Comparison of ENCODE assay signal across 9 mouse cellular contexts in genomic region chr7:45299752-45300151, GRCm38 (mm10). TPM values are rescaled to one million over a fixed set of nuclear protein-coding genes. Genes with fewer than 3 reads are reported as not detected.
DNase-seq lines count a peak whose midpoint lies in the region; ATAC-seq and TF ChIP-seq lines count a peak whose summit lies in the region.
"Had no signal": no experiment of that assay in that cellular context is flagged by ENCODE, and none has a peak within 500 bp of the region (broad histone marks: within the 10 kb centered on the region; RNA-seq: fewer than 3 reads in every experiment).

No protein-coding gene starts in this region.

- H3K9me3 ChIP-seq in forebrain, embryonic 14.5 days (replicated peaks; ENCODE audit: control insufficient read depth, low read length), result no peaks in the 10 kb centered on the region
- H3K9me3 ChIP-seq in liver, postnatal 0 days (ENCODE audit: low read length), result no peaks in the 10 kb centered on the region
- H3K9me3 ChIP-seq in neural tube, embryonic 14.5 days (ENCODE audit: control insufficient read depth, low read length), result no peaks in the 10 kb centered on the region

- intact Hi-C loops in heart, postnatal 25 days (cut with DNase I), result loop anchor here (2.0 to 10.0 kb wide), 3 partner anchors 69 to 225 kb away; partner anchors contain the start of gene Slc17a7

- ATAC-seq in CD4-positive, CD25-positive, alpha-beta regulatory T cell, adult 4 months, result peak; percentile 61
- peak; percentile 91 for ATAC-seq in forebrain, embryonic 14.5 days
- peak; percentile 94 for ATAC-seq in liver, postnatal 0 days
- peak; percentile 92 for ATAC-seq in neural tube, embryonic 14.5 days (ENCODE audit: low read depth)

- H3K27me3 ChIP-seq in forebrain, embryonic 14.5 days (replicated peaks; ENCODE audit: control insufficient read depth, insufficient read depth, low read length), result no peaks in the 10 kb centered on the region
- H3K27me3 ChIP-seq in liver, postnatal 0 days (ENCODE audit: insufficient read depth, low read length), result 0 out of 2 replicates have a peak, but pooled peaks cover 3% of the 10 kb centered on the region
- no peaks in the 10 kb centered on the region for H3K27me3 ChIP-seq in neural tube, embryonic 14.5 days (ENCODE audit: control insufficient read depth, insufficient read depth, low read length)

- TF ChIP-seq CTCF in bone marrow, adult 2 months (IDR thresholded peaks at IDR 0.05; ENCODE audit: control insufficient read depth, insufficient read depth, low read length), result peak; percentile 87
- TF ChIP-seq CTCF in liver, postnatal 0 days (IDR thresholded peaks at IDR 0.05; ENCODE audit: low read depth), result peak; percentile 89

- no peaks in the 10 kb centered on the region for H3K4me1 ChIP-seq in bone marrow, adult 2 months (ENCODE audit: control insufficient read depth, insufficient read depth, low read length)
- H3K4me1 ChIP-seq in forebrain, embryonic 14.5 days (ENCODE audit: control insufficient read depth, insufficient read depth, low read length), result peaks cover 4% of the 10 kb centered on the region
- H3K4me1 ChIP-seq in liver, postnatal 0 days (ENCODE audit: insufficient read depth), result 0 out of 2 replicates have a peak, but pooled peaks cover 2% of the 10 kb centered on the region
- H3K4me1 ChIP-seq in neural tube, embryonic 14.5 days (ENCODE audit: control insufficient read depth, insufficient read depth, low read length), result 0 out of 2 replicates have a peak, but pooled peaks cover 6% of the 10 kb centered on the region

- no peak overlapping the region for H3K27ac ChIP-seq in bone marrow, adult 2 months (ENCODE audit: control insufficient read depth, insufficient read depth, low read depth, low read length, poor library complexity)
- H3K27ac ChIP-seq in forebrain, embryonic 14.5 days (ENCODE audit: low read depth, low read length), result no peak overlapping the region
- no peak overlapping the region for H3K27ac ChIP-seq in liver, postnatal 0 days (ENCODE audit: low read depth)
- H3K27ac ChIP-seq in neural tube, embryonic 14.5 days (ENCODE audit: low read depth, low read length), result no peak overlapping the region

- H3K4me2 ChIP-seq in forebrain, embryonic 14.5 days (ENCODE audit: low read length), result no peak overlapping the region
- H3K4me2 ChIP-seq in liver, postnatal 0 days (ENCODE audit: low read depth, low read length), result no peak overlapping the region
- no peak overlapping the region for H3K4me2 ChIP-seq in neural tube, embryonic 14.5 days (ENCODE audit: low read depth, low read length)

- no peak overlapping the region for H3K4me3 ChIP-seq in bone marrow, adult 2 months (replicated peaks; ENCODE audit: control insufficient read depth, low read depth, low read length)
- H3K4me3 ChIP-seq in forebrain, embryonic 14.5 days (ENCODE audit: low read depth, low read length), result no peak overlapping the region
- H3K4me3 ChIP-seq in liver, postnatal 0 days (ENCODE audit: low read depth, low read length), result no peak overlapping the region
- H3K4me3 ChIP-seq in neural tube, embryonic 14.5 days (ENCODE audit: low read depth, low read length), result no peak overlapping the region

- H3K9ac ChIP-seq in forebrain, embryonic 14.5 days (ENCODE audit: low read length), result no peak overlapping the region
- H3K9ac ChIP-seq in liver, postnatal 0 days (replicated peaks), result no peak overlapping the region
- H3K9ac ChIP-seq in neural tube, embryonic 14.5 days (replicated peaks; ENCODE audit: low read depth, low read length), result no peak overlapping the region

- no peak for TF ChIP-seq POLR2A in bone marrow, adult 2 months (IDR thresholded peaks at IDR 0.05; ENCODE audit: borderline replicate concordance, control insufficient read depth, low read depth, low read length)

- 6% methylated on average over 5 of the region's 5 CpGs for WGBS in bone marrow, adult 2 months
- WGBS in forebrain, embryonic 14.5 days, result 16% methylated on average over 5 of the region's 5 CpGs
- 4% methylated on average over 5 of the region's 5 CpGs for WGBS in liver, postnatal 0 days (ENCODE audit: insufficient replicate concordance)
- WGBS in neural tube, embryonic 14.5 days, result 23% methylated on average over 5 of the region's 5 CpGs

- H3K36me3 ChIP-seq in forebrain, embryonic 14.5 days (ENCODE audit: control insufficient read depth, insufficient read depth, low read length), result no peaks in the 10 kb centered on the region
- H3K36me3 ChIP-seq in liver, postnatal 0 days (replicated peaks; ENCODE audit: insufficient read depth, low read length), result no peaks in the 10 kb centered on the region
- H3K36me3 ChIP-seq in neural tube, embryonic 14.5 days (ENCODE audit: control insufficient read depth, insufficient read depth, low read length), result no peaks in the 10 kb centered on the region

- no peak for TF ChIP-seq EP300 in liver, postnatal 0 days (IDR thresholded peaks at IDR 0.05; ENCODE audit: low read depth)

- peak; percentile 86 for DNase-seq in forebrain, embryonic 14.5 days (ENCODE audit: low spot score)
- peak; percentile 17 for DNase-seq in heart, postnatal 25 days (ENCODE audit: low spot score)
- DNase-seq in layer of hippocampus, adult 11-12 months (ENCODE audit: low spot score), result peak; percentile 79
- peak; percentile 78 for DNase-seq in liver, postnatal 0 days
- peak; percentile 70 for DNase-seq in thymus, postnatal 4 days

RNA-seq across cellular contexts. Expression of gene Slc6a21, which starts 22.4 kb away (rescaled TPM):
- not detected for polyA plus RNA-seq in CD4-positive, CD25-positive, alpha-beta regulatory T cell, adult 4 months (2017; shearing (Covaris generic))
- polyA plus RNA-seq in bone marrow, adult 2 months (2011; ENCODE audit: insufficient read depth, insufficient read length, low replicate concordance, missing spikeins), result not detected in 2 replicates
- not detected in 2 replicates for polyA plus RNA-seq in forebrain, embryonic 14.5 days (2014; fragmentation: Nextera tagmentation; extraction: Ambion mirVana)
- not detected for total RNA-seq in heart, postnatal 25 days (2021)
- 0.32 and 0.43 TPM in 2 replicates for polyA plus RNA-seq in liver, postnatal 0 days (2015; fragmentation: Nextera tagmentation; extraction: Ambion mirVana)
- polyA plus RNA-seq in neural tube, embryonic 14.5 days (2014; fragmentation: Nextera tagmentation; extraction: Ambion mirVana), result not detected in 2 replicates
- polyA plus RNA-seq: large intestine, adult 2 months had no signal

RNA-seq across cellular contexts. Expression of gene Trpm4, which starts 33.8 kb away (rescaled TPM):
- 10 to 100 TPM; 11.7 to 15.9 TPM for polyA plus RNA-seq in CD4-positive, CD25-positive, alpha-beta regulatory T cell, adult 4 months (2017; shearing (Covaris generic))
- polyA plus RNA-seq in bone marrow, adult 2 months (2011; ENCODE audit: insufficient read depth, insufficient read length, low replicate concordance, missing spikeins), result 2.6 and 3.9 TPM in 2 replicates
- 6.5 and 9.8 TPM in 2 replicates for polyA plus RNA-seq in forebrain, embryonic 14.5 days (2014; fragmentation: Nextera tagmentation; extraction: Ambion mirVana)
- total RNA-seq in heart, postnatal 25 days (2021), result 10 to 100 TPM; 23.5 to 25.0 TPM
- 6.9 and 7.0 TPM in 2 replicates for polyA plus RNA-seq in liver, postnatal 0 days (2015; fragmentation: Nextera tagmentation; extraction: Ambion mirVana)
- 9.1 and 10.9 TPM in 2 replicates for polyA plus RNA-seq in neural tube, embryonic 14.5 days (2014; fragmentation: Nextera tagmentation; extraction: Ambion mirVana)

RNA-seq across cellular contexts. Expression of gene Hrc, which starts 35.3 kb away (rescaled TPM):
- polyA plus RNA-seq in CD4-positive, CD25-positive, alpha-beta regulatory T cell, adult 4 months (2017; shearing (Covaris generic)), result not detected
- 1.5 and 1.7 TPM in 2 replicates for polyA plus RNA-seq in bone marrow, adult 2 months (2011; ENCODE audit: insufficient read depth, insufficient read length, low replicate concordance, missing spikeins)
- polyA plus RNA-seq in forebrain, embryonic 14.5 days (2014; fragmentation: Nextera tagmentation; extraction: Ambion mirVana), result 0.06 TPM in 1 of 2 replicates, not detected in the other
- total RNA-seq in heart, postnatal 25 days (2021), result 100 to 1,000 TPM; 773 to 825 TPM
- polyA plus RNA-seq in liver, postnatal 0 days (2015; fragmentation: Nextera tagmentation; extraction: Ambion mirVana), result 0.05 and 0.31 TPM in 2 replicates
- polyA plus RNA-seq in neural tube, embryonic 14.5 days (2014; fragmentation: Nextera tagmentation; extraction: Ambion mirVana), result 0.13 and 0.52 TPM in 2 replicates

RNA-seq across cellular contexts. Expression of gene Slc6a16, which starts 58.9 kb away (rescaled TPM):
- not detected for polyA plus RNA-seq in CD4-positive, CD25-positive, alpha-beta regulatory T cell, adult 4 months (2017; shearing (Covaris generic))
- not detected in 2 replicates for polyA plus RNA-seq in bone marrow, adult 2 months (2011; ENCODE audit: insufficient read depth, insufficient read length, low replicate concordance, missing spikeins)
- polyA plus RNA-seq in forebrain, embryonic 14.5 days (2014; fragmentation: Nextera tagmentation; extraction: Ambion mirVana), result 0.09 and 0.26 TPM in 2 replicates
- total RNA-seq in heart, postnatal 25 days (2021), result not detected
- polyA plus RNA-seq in liver, postnatal 0 days (2015; fragmentation: Nextera tagmentation; extraction: Ambion mirVana), result 0.46 and 0.49 TPM in 2 replicates
- polyA plus RNA-seq in neural tube, embryonic 14.5 days (2014; fragmentation: Nextera tagmentation; extraction: Ambion mirVana), result 0.75 and 0.99 TPM in 2 replicates
- polyA plus RNA-seq: large intestine, adult 2 months had no signal

Comparison
In these comparisons a context has a peak if more than half of its experiments do, and no peak if none do; other contexts are left out.
1. DNase-seq: peak in every context shown above with its lines; median percentile 86 in forebrain, embryonic 14.5 days; 79 in layer of hippocampus, adult 11-12 months; 78 in liver, postnatal 0 days; 70 in thymus, postnatal 4 days; 17 in heart, postnatal 25 days.